Mouse (Mus musculus) adrenal gland, postnatal 10 days (tissue): Measurements from ENCODE around the gene Gpr63. TPM values are rescaled to one million over a fixed set of nuclear protein-coding genes. Genes with fewer than 3 reads are reported as not detected.
"Not testable (repeated sequence)": the region's sequence is repeated elsewhere in the genome, so short reads cannot be mapped to it uniquely, and the experiment has no call there.

Source experiments
- DNase-seq: peaks from one replicate; pipeline ENCODE4 v3.0.0; 2021; ENCODE audit warnings: mixed read lengths
- long read RNA-seq, 2 experiments: library from polyadenylated mRNA; stranded (forward); transcript quantifications; one replicate each; pipeline ENCODE4 v2.0.0; 2021
- total RNA-seq, 2 experiments: library from RNA; stranded (reverse); gene quantifications; 2 replicates each; pipeline ENCODE4 v1.2.3; 2021

The Gpr63 gene
- total RNA-seq: 1 to 10 TPM; 3.5 to 4.3 TPM
- long read RNA-seq, experiment 1: 0 reads
- long read RNA-seq, experiment 2: 0 reads

DNA sequence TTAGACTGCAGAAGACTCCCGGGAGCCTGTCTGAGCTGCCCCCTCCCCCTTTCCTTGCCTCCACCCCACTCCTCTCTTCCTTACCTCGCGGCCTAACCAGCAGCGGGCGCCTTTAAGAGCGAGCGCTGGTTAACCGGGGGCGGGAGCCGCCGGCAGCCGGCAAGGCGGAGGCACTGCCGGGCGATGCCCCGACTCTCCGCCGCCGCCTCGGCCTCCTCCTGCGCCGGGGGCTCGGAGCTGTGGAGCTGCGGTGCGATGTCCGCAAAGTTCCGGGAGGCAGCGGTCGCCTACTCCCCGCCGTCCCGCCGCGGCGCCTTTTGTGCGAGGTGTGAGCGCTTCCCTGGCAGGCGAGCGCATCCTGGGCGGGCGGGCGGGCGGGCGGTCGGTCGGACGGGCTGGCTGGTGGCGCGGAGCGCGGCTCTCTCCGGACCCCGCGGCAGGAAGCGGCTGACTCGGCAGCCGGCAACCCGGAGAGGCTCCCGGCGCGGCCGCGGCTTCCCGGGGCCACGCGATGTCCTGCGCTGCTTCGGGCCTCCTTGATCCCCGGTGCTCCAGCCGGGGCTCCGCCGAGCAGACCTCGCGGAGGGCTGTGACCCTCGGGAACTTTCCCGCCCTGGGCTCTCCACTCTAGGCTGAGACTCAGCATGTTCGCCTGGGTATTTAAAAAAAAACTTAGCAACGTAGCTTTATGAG is at the start of gene Gpr63:
Gene Gpr63 (plus strand): TSS at position 109 of the 693 bp plus-strand sequence.
- peak; percentile 83 for DNase-seq

DNA sequence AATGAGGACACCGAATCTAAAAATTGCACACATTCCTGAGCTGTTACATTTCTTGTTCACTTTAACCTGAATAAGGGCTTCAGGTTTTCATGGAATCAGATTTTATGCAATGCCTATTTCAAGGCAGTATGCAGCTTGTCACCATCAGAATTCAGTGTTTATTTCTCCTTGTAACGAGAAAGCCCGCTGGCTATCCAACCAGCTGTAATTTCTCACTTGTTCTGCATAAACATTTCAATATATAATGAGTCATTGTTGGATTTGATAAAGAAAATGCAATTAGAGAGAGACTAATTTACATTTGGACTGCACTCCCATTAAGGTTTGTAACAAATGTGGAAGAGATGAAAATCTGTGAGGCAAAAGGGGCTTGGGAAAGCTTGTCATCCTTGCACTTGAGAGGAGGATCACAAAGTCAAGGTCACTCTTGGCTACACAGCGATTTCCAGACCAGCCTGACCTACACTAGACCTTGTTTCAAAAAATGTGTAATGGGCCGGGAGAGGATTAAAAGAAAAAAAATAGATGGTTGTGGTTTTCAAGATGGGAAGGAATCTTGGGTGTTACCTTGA is 46.1 kb upstream of the Gpr63 start:
- DNase-seq: no peak

DNA sequence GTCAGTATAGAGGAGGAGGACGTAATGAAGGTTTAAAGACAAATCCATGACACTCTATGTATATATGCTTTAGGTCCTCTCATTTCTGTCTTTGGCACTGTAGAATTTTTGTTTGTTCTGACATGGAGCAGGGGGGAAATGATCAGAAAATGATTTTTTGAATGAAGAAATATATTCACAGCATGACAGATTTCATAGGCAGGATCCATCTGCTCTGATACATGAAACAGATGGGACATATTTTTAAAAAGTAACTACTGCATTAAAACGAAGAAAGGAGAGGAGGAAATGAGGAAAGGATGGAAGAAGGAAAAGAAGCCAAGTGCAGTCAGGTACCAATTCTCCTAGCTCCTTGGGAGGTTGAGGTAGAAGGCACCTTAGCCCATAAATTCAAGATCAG is 41.5 kb upstream of the Gpr63 start:
- DNase-seq: no peak

DNA sequence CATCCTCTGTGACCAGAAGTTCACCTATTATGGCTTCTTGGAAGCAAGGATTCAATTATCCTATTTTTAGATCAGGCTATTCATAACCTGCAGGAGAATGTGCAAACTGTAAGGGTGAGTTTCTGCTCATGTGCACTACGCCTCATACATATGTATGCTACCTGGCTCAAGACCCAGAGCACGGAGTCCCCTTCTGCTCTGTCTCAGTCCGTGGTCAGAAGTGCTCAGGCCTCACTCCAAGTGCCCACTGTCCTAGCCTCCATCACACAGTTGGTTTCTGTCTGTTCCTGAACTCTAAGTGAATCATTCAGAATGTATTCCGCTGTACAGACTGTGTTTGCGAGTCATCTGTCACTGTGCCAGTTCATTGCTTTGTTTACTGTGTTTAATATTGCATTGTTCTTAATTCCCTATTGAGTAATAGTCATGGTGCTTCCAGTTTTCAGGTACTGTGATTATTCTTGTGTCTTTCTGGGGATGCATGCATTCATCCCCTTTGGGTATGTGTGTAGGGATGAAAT is 37.9 kb upstream of the Gpr63 start:
- no peak for DNase-seq

DNA sequence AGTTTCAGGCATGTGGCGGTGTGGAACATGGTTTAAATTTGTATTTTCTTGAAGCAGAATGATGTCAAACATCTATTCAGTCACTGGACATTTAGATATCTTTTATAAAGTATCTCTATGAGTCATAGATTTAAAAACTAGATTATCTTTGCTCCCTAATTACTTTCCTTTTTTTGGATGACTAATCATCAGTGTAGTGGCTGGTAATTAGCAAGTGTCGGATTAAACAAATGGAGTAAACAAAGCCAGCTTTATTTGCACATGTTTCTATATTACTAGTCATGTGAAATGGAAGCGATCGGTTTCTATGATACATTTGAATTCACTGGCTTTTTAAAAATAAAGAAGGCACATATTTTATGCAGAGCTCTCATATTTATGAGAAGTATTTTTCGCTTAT is 37.3 kb upstream of the Gpr63 start:
- DNase-seq: no peak

DNA sequence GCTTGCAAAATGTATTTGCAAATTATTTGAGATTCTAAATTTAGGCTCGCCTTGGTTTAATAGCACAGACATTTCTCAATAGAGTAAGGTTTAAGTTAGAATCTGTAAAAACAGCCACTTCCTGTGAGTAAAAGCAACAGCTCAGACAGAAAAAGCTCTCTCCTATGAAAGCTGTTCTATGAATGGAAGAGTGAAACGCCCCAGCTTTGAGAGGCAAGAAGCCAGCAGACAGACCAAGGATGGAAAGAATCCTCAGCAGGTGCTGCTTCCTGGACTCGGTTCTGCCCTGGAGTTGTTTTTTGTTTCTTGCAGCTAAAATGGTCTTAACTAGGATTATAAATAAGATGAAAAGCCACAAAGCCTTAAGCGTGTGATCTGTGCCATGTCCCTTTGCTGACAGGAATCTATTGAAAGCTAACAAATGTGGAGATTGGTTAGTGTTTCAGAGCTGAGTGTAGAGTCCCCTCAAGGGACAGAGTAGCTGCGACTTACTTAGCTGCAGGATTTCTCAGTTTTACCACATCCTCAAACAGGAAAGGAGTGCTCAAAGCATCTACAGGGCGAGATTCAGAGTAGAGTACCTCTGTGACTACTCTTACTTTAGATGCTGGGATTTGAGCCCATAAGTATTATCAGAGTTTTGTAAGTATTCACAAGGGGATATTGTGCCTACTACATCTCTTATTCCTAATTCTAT is 23.3 kb upstream of the Gpr63 start:
- DNase-seq: no peak

DNA sequence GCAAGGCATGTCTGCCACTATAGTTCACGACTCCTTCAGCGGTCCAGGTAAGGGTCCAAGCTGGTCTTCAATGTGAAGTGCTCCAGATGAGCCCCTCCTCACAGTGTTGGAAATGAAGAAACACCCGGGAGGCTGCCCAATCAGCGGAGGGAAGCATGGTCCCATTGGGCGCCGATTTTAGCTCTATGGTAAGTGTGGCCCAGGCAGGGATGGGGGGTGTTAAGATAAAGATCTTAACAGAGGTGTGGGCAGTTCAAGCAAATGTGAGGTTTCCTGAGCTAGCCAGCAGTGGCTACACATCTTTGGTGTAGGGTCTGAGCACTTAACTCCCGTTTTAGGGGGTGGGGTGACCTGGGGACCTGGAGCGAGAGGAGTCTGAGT is 299 bp upstream of the Gpr63 start:
- no peak for DNase-seq

DNA sequence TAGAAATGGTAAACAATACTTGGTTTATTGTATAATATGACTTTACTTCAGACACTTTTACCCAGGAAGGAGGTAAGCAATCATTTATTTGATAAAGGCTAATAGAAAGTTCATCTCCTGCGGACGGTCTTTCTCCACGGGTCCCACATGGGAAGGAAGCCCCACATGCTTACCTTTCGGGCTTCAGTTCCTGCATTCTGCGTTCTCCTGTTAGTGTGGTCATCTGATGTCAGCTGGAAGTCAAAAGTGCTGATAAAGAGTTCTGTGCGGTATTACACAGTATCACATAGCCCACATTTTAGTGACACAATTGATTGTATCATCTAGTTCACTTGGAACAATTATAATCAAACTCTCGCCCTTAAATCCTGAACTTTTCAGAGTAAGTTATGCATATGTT is 1.0 kb downstream of the Gpr63 start:
- DNase-seq: no peak

DNA sequence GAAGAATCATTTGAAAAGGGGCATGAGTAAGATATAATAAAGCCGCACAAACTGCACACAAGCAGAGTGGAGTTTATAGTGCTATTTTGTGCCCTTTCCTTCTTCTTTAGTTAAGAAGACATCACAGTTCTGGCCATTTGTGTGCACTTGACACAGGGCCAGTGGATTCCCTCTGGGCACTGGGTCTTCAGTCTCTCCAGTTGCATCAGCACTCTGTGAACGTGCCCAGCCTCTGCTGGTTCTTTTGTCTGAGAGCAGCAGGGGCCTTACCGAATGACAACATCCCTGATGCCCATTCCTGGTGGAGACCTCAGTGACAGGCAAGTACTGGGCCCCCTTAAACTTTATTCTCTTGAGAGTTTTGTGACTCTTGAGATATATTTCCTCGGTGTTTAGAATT is 12.4 kb downstream of the Gpr63 start:
- DNase-seq: peak; percentile 34

DNA sequence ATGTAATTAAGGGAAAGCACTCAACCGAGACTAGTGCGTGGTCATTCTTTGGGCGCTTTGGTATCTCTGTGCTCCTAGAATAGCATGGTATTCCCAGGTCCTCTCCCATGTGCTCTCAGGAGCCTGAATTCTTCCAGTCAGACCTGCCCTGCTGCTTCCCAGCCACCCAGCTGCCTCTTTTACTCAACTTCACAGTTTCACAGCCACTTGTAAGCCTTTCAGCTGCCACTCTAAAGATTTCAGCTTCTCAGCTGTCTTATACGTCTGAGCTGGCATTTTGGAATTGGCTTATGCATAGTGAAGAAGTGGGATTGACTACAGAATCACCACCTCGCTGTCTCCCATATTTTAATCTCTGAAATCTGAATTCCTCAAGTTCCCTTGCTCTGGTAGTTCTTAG is 19.4 kb downstream of the Gpr63 start:
- DNase-seq: no peak

DNA sequence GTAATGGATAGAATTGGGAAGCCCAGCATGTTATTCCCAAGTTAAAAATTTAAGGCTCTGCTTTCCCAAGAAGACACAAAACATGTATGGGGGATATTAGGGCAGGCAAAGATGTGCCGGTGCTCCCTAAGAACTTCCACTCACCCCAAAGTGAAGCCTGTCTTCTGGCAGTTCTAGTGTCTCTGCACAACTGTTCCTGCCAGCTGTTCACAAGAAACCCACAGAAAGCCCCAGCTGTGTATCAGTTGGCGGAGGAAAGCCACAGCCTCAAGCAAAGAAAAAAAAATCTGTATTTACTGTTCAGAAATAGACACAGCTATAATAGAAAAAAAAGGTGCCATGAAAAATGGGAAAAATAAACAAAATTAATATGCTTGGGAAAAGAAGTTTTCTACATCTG is 25.3 kb downstream of the Gpr63 start:
- DNase-seq: no peak

DNA sequence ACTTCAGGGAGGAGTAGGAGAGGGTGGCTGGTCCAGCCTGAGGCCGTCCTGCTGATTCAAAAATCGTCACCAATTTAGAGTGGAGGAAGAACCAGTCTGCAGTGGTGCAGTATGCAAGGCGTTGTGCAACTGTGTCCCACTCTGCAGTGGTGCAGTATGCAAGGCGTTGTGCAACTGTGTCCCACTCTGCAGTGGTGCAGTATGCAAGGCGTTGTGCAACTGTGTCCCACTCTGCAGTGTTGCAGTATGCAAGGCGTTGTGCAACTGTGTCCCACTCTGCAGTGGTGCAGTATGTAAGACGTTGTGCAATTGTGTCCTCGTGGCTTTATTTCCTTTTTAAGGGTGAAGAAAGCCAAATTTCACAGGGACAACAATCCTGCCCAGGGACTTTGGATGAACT is 43.1 kb downstream of the Gpr63 start:
- not testable (repeated sequence) for DNase-seq

DNA sequence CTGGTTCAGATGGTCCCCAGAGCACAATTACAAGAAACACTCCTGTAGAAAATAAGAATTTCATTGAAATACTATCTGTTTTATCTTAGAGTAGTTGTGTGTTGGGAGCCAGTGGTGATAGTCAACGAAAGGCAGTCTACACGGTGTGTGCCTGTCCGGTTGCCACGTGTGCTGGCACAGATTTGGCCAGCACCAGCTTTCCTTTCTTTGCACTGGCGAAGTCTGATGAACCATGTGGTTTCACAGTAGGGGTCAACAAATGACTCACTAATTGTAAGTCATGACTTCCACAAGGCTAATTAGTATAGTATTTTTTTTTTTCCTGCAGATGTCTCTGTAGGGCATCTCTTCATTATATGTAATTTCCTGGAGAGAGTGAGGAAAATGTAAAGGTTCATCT is 45.6 kb downstream of the Gpr63 start:
- DNase-seq: no peak

DNA sequence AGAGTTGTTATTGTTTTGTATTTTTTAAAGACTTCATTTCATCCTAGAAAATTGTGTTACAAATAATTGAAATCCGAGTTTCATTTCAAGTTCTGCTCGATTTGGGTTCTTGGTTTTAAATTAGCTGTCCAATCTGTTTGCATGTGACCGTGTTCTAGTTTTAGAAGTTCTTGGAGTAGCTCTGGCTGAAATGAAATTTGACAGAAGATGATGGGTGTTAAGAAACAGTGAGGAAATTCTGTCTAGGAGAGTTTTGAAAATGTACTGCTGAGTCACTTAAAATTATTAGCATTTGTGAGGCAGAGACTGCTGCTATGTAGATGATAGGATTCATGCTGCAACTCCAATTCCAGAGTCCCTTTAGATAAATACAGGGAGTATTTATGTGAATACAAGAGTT is 46.5 kb downstream of the Gpr63 start:
- no peak for DNase-seq

DNA sequence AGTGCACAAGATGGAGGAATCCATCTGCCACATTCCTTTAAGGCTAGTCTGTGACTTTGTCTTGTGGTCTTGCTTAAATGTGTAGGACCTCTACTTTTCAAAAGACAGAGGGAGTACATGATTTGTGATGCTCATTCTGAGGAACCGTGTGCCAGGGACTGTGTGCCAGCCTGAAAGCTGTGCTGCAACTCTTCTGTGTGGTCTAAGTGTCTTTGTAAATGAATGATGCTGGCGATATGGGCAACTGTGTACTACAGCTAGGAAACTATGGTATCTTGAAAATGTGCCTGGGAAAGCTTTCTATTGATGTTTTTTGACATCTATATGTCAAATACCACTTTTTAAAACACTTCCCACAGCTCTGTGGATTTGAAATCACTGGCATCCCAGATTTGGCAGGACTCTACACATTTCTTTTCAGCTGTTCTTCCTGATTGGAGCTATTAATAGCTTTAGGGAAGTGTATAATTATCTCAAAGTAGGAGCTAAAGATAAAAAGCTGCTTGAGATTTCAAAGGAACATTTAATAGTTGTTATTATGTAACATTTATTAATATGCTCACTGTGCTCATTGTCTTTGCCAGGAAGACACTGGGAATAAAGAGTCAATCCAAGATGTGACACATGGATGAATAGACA is 48.9 kb downstream of the Gpr63 start:
- DNase-seq: no peak

DNA sequence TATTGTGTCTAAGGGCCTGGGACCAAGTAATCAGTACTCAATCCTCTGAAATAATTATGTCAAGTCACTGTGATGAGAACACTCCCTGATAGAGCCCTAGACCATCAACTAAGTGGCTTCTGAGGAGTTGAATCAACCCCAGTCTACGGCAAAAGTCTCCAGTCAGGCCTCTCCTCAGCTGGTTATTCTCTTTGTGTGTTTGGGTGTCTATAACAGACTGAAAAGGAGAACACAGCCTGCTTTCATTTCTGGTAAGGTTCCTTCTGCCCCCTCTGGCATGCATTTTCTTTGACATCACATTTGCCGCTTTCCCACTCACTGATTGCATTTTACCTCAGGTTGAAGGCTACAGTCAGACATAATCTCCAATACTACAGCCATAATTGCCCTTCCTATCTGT is 62.0 kb downstream of the Gpr63 start:
- DNase-seq: no peak

DNA sequence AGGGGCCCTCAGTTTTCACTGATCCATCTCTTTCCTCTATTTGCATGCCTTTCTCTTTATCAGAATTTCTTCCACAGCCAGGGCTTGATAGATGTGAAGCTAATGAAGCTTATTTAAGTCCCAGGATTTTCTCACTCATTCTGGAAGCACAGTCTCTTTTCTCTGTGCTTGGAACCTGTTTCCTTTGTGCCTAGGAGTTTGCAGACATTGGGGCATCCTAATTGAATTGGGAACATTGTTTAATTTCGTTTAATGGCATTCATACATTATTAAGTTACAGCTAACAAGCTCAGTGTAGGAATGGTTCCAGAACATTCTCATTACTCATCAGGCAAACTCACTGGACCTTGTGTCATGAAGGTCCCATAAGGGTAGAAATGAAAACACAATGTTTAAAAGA is 62.5 kb downstream of the Gpr63 start:
- no peak for DNase-seq

DNA sequence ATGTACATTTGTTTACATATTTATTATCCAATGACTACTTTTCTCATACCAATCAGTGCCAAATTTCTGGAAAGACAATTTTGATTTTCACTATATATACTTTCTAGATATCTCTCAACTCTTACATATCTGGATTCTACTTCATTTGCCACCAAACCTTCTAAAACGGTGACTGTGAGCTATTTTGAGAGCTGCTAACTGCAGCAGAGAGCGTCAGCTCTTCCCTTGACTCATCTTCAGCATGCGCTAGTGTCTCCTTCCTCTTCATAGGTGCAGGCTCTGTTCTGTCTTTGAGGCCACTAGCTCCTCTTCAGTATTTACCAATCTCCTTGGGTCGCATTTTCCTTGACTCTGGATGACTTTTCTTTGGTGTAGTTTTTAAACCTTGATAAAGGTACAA is 63.7 kb downstream of the Gpr63 start:
- DNase-seq: no peak

DNA sequence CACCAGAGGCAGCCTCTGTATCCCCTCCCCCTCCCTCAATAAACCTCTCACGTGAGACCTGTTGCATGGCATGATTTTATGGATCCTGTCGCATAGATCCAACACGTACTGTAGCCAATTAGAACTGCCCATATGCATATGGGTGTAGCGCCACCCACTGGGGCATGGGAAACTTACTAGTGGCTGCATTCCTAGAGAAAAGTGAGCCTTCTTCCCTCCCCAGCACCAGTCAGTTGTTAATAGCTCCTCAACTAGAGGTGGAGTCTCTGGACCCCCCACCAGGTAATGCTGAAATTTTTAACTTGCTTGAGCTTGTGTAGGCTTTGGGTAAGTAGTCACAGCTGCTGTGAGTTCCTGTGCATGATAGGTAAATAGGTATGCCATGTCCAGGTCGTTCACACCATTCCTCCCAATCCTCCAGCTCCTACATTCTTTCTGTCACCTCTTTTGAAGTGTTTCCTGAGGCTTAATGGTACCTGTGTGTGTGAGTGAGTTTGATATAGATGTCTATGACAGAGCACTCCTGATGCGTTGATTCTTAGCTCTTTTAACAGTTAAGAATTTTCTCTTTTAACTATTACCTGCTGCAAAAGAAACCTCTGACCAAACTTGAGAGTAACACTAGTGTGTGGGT is 69.1 kb downstream of the Gpr63 start:
- peak; percentile 49 for DNase-seq

DNA sequence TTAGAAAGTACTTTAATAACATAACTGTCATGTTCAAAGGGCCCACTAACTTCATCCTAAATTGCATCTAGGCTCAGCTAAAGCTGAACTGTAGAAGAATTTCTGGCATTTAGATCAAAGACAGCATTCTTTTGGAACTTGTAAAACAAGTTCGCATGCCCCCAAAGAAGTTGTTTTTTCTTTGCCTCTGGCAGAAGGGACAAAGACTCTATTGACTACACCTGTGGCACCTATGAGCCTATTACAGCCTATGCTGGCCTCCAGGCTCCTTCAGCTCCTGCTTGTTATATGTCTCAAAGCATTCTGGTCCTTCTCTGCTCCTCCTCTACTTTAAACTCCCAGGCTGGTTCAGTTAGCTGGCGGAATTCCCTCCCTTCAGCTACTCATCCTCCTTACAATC is 69.6 kb downstream of the Gpr63 start:
- no peak for DNase-seq

DNA sequence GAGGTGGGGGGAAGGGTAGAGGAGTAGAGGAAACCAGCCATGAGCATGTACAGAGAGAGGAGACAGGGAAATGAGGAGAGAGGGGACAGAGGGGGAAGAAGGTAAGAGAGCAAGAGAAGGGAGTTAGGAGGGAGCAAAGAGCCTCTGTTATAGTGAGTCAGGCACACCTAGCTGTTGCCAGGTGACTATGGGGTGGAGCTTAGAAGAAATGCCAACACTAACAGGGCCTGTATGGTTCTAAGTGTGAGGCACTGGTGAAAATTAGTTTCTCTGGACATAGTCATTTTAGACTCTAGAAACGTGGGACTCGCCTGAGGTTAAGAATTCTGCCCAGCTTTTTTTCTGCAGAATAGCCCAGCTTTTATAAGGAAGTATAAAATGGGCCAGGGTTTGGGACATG is 71.1 kb downstream of the Gpr63 start:
- DNase-seq: no peak

DNA sequence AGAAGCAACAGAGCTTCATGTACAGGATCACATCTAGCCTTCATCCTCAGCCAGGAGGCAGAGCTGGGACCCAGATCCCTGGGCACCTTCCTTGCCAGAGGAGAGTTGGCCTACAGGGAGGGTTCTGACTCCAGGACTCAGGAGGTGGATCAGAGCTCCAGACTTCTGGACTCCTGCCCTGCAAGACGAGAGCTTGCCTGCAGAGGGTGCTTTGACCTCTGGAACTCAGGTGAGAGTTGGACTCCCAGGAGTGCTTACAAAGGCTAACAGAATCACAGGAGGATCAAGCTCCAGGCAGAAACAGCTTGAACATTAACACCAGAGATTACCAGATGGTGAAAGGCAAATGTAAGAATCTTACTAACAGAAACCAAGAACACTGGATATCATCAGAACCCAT is 89.3 kb downstream of the Gpr63 start:
- not testable (repeated sequence) for DNase-seq
